9 mouse cellular contexts compared by ENCODE assay signal in genomic region chr4:87648919-87649318, GRCm38 (mm10).
A peak's percentile ranks its signal among the peaks of the same experiment; 100 is the strongest.
DNase-seq lines count a peak whose midpoint lies in the region; ATAC-seq and TF ChIP-seq lines count a peak whose summit lies in the region.
"Had no signal": no experiment of that assay in that cellular context is flagged by ENCODE, and none has a peak within 500 bp of the region (broad histone marks: within the 10 kb centered on the region; RNA-seq: fewer than 3 reads in every experiment).

No protein-coding gene starts in this region.

- TF ChIP-seq EP300 in stomach, postnatal 0 days (optimal IDR thresholded peaks at IDR 0.05): no peak

- H3K36me3 ChIP-seq in lung, embryonic 14.5 days (ENCODE audit: insufficient read depth): no peaks in the 10 kb centered on the region
- no peaks in the 10 kb centered on the region for H3K36me3 ChIP-seq in hindbrain, embryonic 10.5 days
- H3K36me3 ChIP-seq in limb, embryonic 15.5 days: no peaks in the 10 kb centered on the region
- no peaks in the 10 kb centered on the region for H3K36me3 ChIP-seq in stomach, postnatal 0 days (ENCODE audit: control insufficient read depth, insufficient read depth, low read length)
- no peaks in the 10 kb centered on the region for H3K36me3 ChIP-seq in liver, embryonic 11.5 days (ENCODE audit: control insufficient read depth, insufficient read depth, low read length)
- H3K36me3 ChIP-seq: G1E had no signal

- no peak overlapping the region for H3K4me3 ChIP-seq in lung, embryonic 14.5 days (ENCODE audit: low read depth, low read length)
- H3K4me3 ChIP-seq in hindbrain, embryonic 10.5 days: peak overlapping the region; percentile 45
- H3K4me3 ChIP-seq in limb, embryonic 15.5 days: no peak overlapping the region
- H3K4me3 ChIP-seq in stomach, postnatal 0 days (ENCODE audit: low read depth, low read length): no peak overlapping the region
- no peak overlapping the region for H3K4me3 ChIP-seq in liver, embryonic 11.5 days (ENCODE audit: low read depth, low read length)
- H3K4me3 ChIP-seq in layer of hippocampus, adult 2 months: no peak overlapping the region

- no peak for DNase-seq in lung, embryonic 14.5 days
- DNase-seq in lung, postnatal 10 days: no peak
- no peak for DNase-seq in hindbrain, embryonic 10.5 days (ENCODE audit: low spot score)
- DNase-seq in stomach, postnatal 0 days (ENCODE audit: low spot score): no peak
- DNase-seq in liver, embryonic 11.5 days (ENCODE audit: low spot score): no peak
- no peak for DNase-seq in layer of hippocampus, adult 2 months (ENCODE audit: low spot score in 2 of 2)

- H3K27ac ChIP-seq in lung, embryonic 14.5 days (ENCODE audit: low read depth): no peak overlapping the region
- H3K27ac ChIP-seq in hindbrain, embryonic 10.5 days: peak overlapping the region; percentile 87
- no peak overlapping the region for H3K27ac ChIP-seq in limb, embryonic 15.5 days
- H3K27ac ChIP-seq in stomach, postnatal 0 days (replicated peaks): no peak overlapping the region
- no peak overlapping the region for H3K27ac ChIP-seq in liver, embryonic 11.5 days (ENCODE audit: low read depth, low read length)
- no peak overlapping the region for H3K27ac ChIP-seq in layer of hippocampus, adult 2 months

- peaks cover 10% of the 10 kb centered on the region for H3K4me1 ChIP-seq in lung, embryonic 14.5 days (ENCODE audit: insufficient read depth)
- H3K4me1 ChIP-seq in hindbrain, embryonic 10.5 days (replicated peaks): peaks cover 49% of the 10 kb centered on the region
- peaks cover 19% of the 10 kb centered on the region for H3K4me1 ChIP-seq in limb, embryonic 15.5 days
- H3K4me1 ChIP-seq in stomach, postnatal 0 days (replicated peaks; ENCODE audit: control insufficient read depth, insufficient read depth): 0 out of 2 replicates have a peak, but pooled peaks cover 2% of the 10 kb centered on the region
- no peaks in the 10 kb centered on the region for H3K4me1 ChIP-seq in liver, embryonic 11.5 days (replicated peaks; ENCODE audit: control insufficient read depth, insufficient read depth, low read length)
- H3K4me1 ChIP-seq: megakaryocyte, embryonic 14.5 days had no signal

- no peak overlapping the region for H3K9ac ChIP-seq in lung, embryonic 14.5 days
- no peak overlapping the region for H3K9ac ChIP-seq in limb, embryonic 15.5 days
- H3K9ac ChIP-seq in stomach, postnatal 0 days (ENCODE audit: low read length): no peak overlapping the region
- H3K9ac ChIP-seq in liver, embryonic 11.5 days (ENCODE audit: low read depth, low read length): no peak overlapping the region

- peak overlapping the region; percentile 71 for H3K4me2 ChIP-seq in lung, embryonic 14.5 days
- peak overlapping the region; percentile 48 for H3K4me2 ChIP-seq in limb, embryonic 15.5 days
- peak overlapping the region; percentile 61; the same call in 1 of the 2 replicates for H3K4me2 ChIP-seq in stomach, postnatal 0 days (replicated peaks; ENCODE audit: low read depth)
- no peak overlapping the region for H3K4me2 ChIP-seq in liver, embryonic 11.5 days

- H3K9me3 ChIP-seq in lung, embryonic 14.5 days (ENCODE audit: low read depth, low read length): no peaks in the 10 kb centered on the region; the same call in 1 of the 2 replicates
- no peaks in the 10 kb centered on the region for H3K9me3 ChIP-seq in hindbrain, embryonic 10.5 days
- H3K9me3 ChIP-seq in limb, embryonic 15.5 days: no peaks in the 10 kb centered on the region
- H3K9me3 ChIP-seq in stomach, postnatal 0 days (ENCODE audit: control insufficient read depth, low read length): no peaks in the 10 kb centered on the region
- H3K9me3 ChIP-seq in liver, embryonic 11.5 days (ENCODE audit: control insufficient read depth, low read length): no peaks in the 10 kb centered on the region
- H3K9me3 ChIP-seq: G1E had no signal

- H3K27me3 ChIP-seq in lung, embryonic 14.5 days (ENCODE audit: insufficient read depth, low read length): no peaks in the 10 kb centered on the region
- no peaks in the 10 kb centered on the region for H3K27me3 ChIP-seq in hindbrain, embryonic 10.5 days (ENCODE audit: insufficient read depth, poor library complexity, severe bottlenecking)
- 0 out of 2 replicates have a peak, but pooled peaks cover 5% of the 10 kb centered on the region for H3K27me3 ChIP-seq in limb, embryonic 15.5 days
- no peaks in the 10 kb centered on the region for H3K27me3 ChIP-seq in stomach, postnatal 0 days (ENCODE audit: control insufficient read depth, insufficient read depth, low read length)
- H3K27me3 ChIP-seq in liver, embryonic 11.5 days (replicated peaks; ENCODE audit: control insufficient read depth, insufficient read depth, low read length): no peaks in the 10 kb centered on the region
- H3K27me3 ChIP-seq: megakaryocyte, embryonic 14.5 days had no signal

- TF ChIP-seq CTCF in lung, embryonic 14.5 days (IDR thresholded peaks at IDR 0.05; ENCODE audit: low read depth): no peak
- no peak for TF ChIP-seq CTCF in stomach, postnatal 0 days (IDR thresholded peaks at IDR 0.05; ENCODE audit: low read depth)
- TF ChIP-seq CTCF in layer of hippocampus, adult 2 months (conservative IDR thresholded peaks at IDR 0.05): no peak

- ATAC-seq in lung, embryonic 14.5 days (ENCODE audit: insufficient read depth): 0 out of 2 replicates have a peak, but pooled peaks have one; percentile 2
- no peak for ATAC-seq in limb, embryonic 15.5 days (ENCODE audit: insufficient number of reproducible peaks, low FRiP score, low TSS enrichment, low read depth)
- ATAC-seq in stomach, postnatal 0 days (ENCODE audit: low FRiP score, low TSS enrichment): no peak
- no peak for ATAC-seq in liver, embryonic 11.5 days (replicated peaks; ENCODE audit: low FRiP score)
